Mouse (Mus musculus) c-Kit-negative CD71-positive TER-119-positive erythroid progenitor cells, embryonic 14.5 days (primary cell): ENCODE measurements around the gene Olfr175-ps1.

Experiments used
- DNase-seq: peaks from one replicate; pipeline ENCODE4 v3.0.0-alpha.2; 2013; ENCODE audit warnings: low read depth, low spot score

The Olfr175-ps1 gene

DNA sequence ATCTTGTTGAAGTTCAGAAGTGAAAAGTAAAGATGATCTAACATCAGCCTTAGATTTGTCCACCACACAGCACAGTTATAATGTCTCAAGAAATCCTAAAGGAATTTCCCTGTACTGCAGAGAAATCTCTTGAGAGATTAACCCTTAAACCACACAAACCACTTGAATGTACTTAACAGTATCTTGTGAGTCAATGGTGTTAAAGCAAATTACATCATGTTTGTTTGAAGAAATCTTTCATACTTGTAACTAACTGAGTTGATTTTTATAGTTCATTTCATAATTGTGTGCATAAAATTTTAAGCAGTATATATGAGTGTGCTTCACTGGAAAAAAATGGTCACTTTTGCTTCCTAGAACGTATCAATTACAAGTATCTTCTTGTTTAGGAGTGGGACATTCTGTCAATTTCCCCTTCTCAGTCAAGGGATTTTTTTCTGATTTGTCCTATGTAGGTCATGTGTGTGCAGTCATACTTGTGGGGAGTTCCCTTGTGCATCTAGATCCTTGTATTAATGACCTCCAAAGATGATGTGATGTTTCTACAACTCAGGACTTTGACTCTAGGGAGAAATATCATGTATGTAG is at the start of gene Olfr175-ps1:
Gene Olfr175-ps1 (minus strand): TSS at position 51 of the 588 bp plus-strand sequence.
- no peak for DNase-seq

DNA sequence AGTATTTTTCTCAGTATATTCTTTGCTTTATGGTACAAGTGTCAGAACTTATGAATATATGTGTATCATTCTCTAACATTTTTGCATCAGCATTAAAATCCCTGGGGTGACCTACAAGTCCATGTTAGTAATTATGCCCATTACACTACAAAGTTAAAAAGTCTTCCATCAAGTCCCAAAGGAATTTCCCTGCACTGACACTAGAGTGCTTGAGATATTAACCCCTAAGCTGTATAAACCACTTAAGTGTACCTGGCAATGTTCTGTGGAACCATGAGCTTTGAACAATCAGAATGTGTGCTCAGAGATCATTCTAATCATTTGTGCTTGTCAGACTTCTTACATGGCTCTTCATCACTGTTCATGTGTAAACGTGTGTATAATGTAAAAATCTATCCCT is 48.1 kb upstream of the Olfr175-ps1 start, which contains the start of gene Olfr177:
Gene Olfr177 (minus strand): TSS at position 101 of the 400 bp plus-strand sequence.
- DNase-seq = no peak

DNA sequence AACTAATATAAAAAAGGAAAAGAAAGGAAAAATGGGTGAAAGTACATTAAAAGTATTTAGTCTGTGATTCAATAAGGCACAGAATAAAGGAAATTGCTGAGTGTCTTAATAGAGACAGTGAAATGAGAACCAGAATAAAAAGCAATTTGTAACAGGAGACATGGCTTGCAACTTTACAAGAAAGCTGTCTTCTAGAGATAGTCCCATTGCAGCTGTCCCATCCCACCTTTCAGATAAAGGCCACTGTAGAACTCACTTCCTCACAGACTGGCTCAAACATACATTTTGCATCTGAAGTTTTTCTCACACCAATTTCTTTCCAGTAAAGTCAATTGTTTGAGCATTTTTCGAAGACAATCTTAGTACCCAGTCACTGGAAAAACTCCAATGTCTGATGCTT is 34.9 kb upstream of the Olfr175-ps1 start:
- no peak for DNase-seq

DNA sequence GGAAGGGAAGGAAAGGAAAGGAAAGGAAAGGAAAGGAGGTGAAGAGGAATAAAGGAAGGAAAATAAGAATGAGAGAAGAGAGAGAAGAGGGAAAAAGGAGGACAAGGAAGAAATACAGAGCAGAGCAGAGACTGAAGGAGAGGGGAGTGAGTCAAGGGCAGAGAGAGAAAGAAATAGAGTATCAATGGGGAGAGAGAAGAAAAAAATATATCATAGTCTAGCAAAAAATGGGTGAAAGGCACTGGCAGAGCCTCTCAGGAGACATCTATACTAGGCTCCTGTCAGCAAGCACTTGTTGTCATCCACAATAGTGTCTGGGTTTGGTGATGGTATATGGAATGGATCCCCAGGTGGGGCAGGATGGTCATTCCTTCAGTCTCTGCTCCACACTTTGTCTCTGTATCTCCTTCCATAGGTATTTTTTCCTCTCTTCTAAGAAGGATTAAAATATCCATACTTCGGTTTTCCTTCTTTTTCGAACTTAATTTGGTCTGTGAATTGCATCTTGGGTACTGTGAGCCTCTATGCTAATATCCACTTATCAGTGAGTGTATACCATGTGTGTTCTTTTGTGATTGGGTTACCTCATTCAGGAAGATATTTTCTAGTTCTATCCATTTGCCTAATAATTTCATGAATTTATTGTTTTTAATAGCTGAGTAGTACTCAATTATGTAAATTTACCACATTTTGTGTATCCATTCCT is 33.6 kb upstream of the Olfr175-ps1 start:
- DNase-seq = no peak

DNA sequence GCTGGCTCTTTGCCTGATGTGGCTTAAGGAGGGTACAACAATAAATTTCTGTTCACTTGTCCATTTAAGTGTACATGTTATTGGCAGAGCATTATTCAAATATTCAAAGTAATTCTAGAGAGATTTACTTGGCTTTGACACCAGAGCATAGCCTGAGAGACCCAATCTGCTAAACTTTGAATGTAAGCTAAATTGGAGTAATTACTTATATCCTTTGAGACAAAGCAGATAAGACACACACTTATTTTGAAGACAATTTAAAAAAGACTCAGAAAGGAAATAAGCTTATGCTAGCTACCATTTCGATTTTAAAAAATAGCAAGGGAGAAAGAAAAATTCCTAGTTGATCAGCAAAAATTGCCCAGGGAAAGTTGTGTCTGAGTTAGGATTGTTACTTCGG is 26.4 kb downstream of the Olfr175-ps1 start, which contains the start of gene Olfr173:
Gene Olfr173 (minus strand): TSS at position 101 of the 400 bp plus-strand sequence.
- no peak for DNase-seq
